Mouse (Mus musculus) stomach, postnatal 0 days (tissue): ENCODE data around the gene Dnmt3a. TPM values are rescaled to one million over a fixed set of nuclear protein-coding genes. Genes with fewer than 3 reads are reported as not detected.
A peak's percentile ranks its signal among the peaks of the same experiment; 100 is the strongest.

Experiments
- ATAC-seq: fragments of 200-750 bp; cut with Nextera tagmentation; 2 replicates; pipeline ENCODE4 v1.8.0; 2017; ENCODE audit not compliant: low FRiP score, low TSS enrichment
- DNase-seq: peaks from one replicate; pipeline ENCODE4 v3.0.0-alpha.2; 2016; ENCODE audit warnings: low spot score
- H3K27ac ChIP-seq: fragments of 300-500 bp; sonication (generic); replicated peaks from 2 replicates; pipeline ENCODE4 v1.5.1; 2014; ENCODE audit warnings: mild to moderate bottlenecking, control low read depth
- H3K27me3 ChIP-seq: fragments of 300-500 bp; sonication (generic); 2 replicates; pipeline ENCODE4 v1.6.1; 2014; ENCODE audit warnings: low read length; ENCODE audit not compliant: control insufficient read depth, insufficient read depth
- H3K36me3 ChIP-seq: fragments of 300-500 bp; sonication (generic); 2 replicates; pipeline ENCODE4 v1.6.1; 2014; ENCODE audit warnings: low read length, mixed read lengths; ENCODE audit not compliant: control insufficient read depth, insufficient read depth
- H3K4me1 ChIP-seq: fragments of 300-500 bp; sonication (generic); replicated peaks from 2 replicates; pipeline ENCODE4 v1.6.1; 2014; ENCODE audit warnings: antibody characterized with exemption; ENCODE audit not compliant: control insufficient read depth, insufficient read depth
- H3K4me2 ChIP-seq: fragments of 300-500 bp; sonication (generic); replicated peaks from 2 replicates; pipeline ENCODE4 v1.6.1; 2014; ENCODE audit warnings: low read depth, mild to moderate bottlenecking, control low read depth, moderate library complexity
- H3K4me3 ChIP-seq: fragments of 300-500 bp; sonication (generic); 2 replicates; pipeline ENCODE4 v1.5.1; 2014; ENCODE audit warnings: low read depth, low read length, control low read depth
- H3K9ac ChIP-seq: fragments of 300-500 bp; sonication (generic); 2 replicates; pipeline ENCODE4 v1.6.1; 2014; ENCODE audit warnings: mild to moderate bottlenecking, low read length, control low read depth, mixed read lengths
- H3K9me3 ChIP-seq: fragments of 300-500 bp; sonication (generic); 2 replicates; pipeline ENCODE4 v1.6.1; 2016; ENCODE audit warnings: low read length; ENCODE audit not compliant: control insufficient read depth
- CTCF ChIP-seq: IDR thresholded peaks from 2 replicates; pipeline ENCODE4 v1.5.1; 2016; ENCODE audit warnings: antibody characterized with exemption, low read depth, mild to moderate bottlenecking, moderate library complexity
- EP300 ChIP-seq: optimal IDR thresholded peaks from 2 replicates; pipeline ENCODE3; 2016; ENCODE audit warnings: antibody characterized with exemption
- WGBS: fragments of 180-500 bp; shearing (Covaris S2); extraction: QIAGEN DNeasy Blood & Tissue Kit; methylation state at CpG from one replicate; pipeline ENCODE4 v1.1.7; 2014; 5-methylcytosine and 5-hydroxymethylcytosine counted together
- polyA plus RNA-seq: library from polyadenylated mRNA; unstranded; fragments of >200 nt; fragmentation: Nextera tagmentation; extraction: Ambion mirVana; gene quantifications from 2 replicates; pipeline ENCODE4 v1.2.1, GENCODE M21; 2015

Dnmt3a gene
- polyA plus RNA-seq, 1 experiment from 2014 or later = 44.0 TPM

- H3K4me2 ChIP-seq = no peak overlapping the region
- H3K27ac ChIP-seq = peak overlapping the region; percentile 63
- H3K4me3 ChIP-seq = no peak overlapping the region
- 26% methylated on average over 17 of the region's 19 CpGs for WGBS
- DNase-seq (no peak), ATAC-seq (peak; percentile 36; the same call in 1 of the 2 replicates)
- H3K9ac ChIP-seq = no peak overlapping the region
- no peaks in the 10 kb centered on the region for H3K9me3 ChIP-seq
- no peaks in the 10 kb centered on the region for H3K27me3 ChIP-seq
- H3K36me3 ChIP-seq = peaks cover 12% of the 10 kb centered on the region
- 0 out of 2 replicates have a peak, but pooled peaks cover 2% of the 10 kb centered on the region for H3K4me1 ChIP-seq
- no peak for TF ChIP-seq EP300
- TF ChIP-seq CTCF = peak; percentile 47
Observed at GRCm38 (mm10) chr12:3870859-3871462, 65.2 kb downstream of the Dnmt3a start.

DNA sequence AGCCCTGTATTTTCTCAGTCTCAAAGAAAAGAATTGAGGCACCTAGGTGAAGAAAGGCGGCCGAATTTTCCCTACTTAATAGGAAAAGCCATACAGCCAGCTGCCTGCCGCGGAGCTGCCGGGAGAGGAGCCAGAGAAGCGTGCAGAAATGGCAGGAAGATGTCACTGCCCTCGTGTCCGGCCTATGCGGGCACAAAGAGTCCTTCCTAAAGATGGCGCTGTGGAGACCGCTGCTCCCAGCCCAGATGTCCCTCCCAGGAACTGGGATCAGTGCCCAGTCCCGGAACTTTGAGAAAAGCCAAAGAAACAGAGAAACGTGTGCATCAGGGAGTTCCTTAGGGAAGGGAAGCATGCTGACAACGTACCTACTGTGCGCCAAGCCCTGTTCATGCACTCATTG lies 65.8 kb downstream of the Dnmt3a start:
- DNase-seq (peak; percentile 65), ATAC-seq (peak; percentile 51)
- 35% methylated on average over 15 of the region's 15 CpGs for WGBS

DNA sequence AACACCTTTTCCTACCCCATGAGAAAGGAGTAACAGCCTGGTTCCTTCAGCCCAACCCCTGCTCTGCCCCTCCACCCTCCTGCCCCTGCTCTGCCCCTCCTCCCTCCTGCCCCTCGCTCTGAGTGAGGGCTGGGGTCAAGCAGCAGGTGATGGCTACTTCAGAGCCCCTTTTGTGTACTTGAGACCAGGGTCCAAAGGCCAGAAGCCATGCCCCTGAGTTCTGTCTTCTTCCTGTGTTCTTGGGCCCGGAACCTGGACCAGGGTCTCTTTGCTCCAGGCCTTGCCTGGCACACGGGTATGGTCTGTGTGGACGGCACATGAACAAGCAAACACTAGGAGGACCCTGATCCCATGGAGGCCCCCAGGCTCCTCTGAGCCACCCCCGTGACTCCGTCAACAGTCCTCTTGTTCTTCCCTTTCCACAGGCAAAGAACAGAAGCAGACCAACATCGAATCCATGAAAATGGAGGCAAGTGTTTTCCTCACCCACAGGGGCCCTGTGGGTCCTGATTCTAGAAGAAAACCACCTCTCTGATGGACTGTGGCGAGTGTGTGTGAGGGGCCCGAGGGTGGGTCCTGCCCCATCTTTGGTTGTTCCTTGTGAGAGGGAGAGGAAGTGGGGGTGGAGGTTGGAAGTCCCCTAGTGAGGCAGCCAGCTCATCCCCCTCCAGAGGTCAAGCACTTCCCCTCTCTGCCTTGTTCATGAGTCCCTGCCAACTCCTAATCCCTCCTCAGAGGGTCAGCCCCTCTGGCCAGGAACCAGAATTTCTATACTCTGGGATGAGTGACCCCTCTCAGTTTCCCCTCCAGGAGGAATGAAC lies 66.8 kb downstream of the Dnmt3a start:
- H3K4me2 ChIP-seq = no peak overlapping the region
- H3K9ac ChIP-seq = no peak overlapping the region
- H3K27ac ChIP-seq = no peak overlapping the region
- no peaks in the 10 kb centered on the region for H3K27me3 ChIP-seq
- H3K4me1 ChIP-seq = 0 out of 2 replicates have a peak, but pooled peaks cover 2% of the 10 kb centered on the region
- DNase-seq (no peak), ATAC-seq (no peak)
- TF ChIP-seq EP300 (no peak), CTCF (no peak)
- H3K4me3 ChIP-seq = no peak overlapping the region
- H3K9me3 ChIP-seq = no peaks in the 10 kb centered on the region
- peaks cover 22% of the 10 kb centered on the region for H3K36me3 ChIP-seq
- 73% methylated on average over 9 of the region's 9 CpGs for WGBS

More for the DNA sequence above, 65.8 kb downstream of the Dnmt3a start:
- no peaks in the 10 kb centered on the region for H3K9me3 ChIP-seq
- peak overlapping the region; percentile 63 for H3K27ac ChIP-seq
- no peak overlapping the region for H3K9ac ChIP-seq
- TF ChIP-seq EP300 = no peak
- peak; percentile 73 for TF ChIP-seq CTCF
- H3K27me3 ChIP-seq = no peaks in the 10 kb centered on the region
- H3K36me3 ChIP-seq = peaks cover 17% of the 10 kb centered on the region
- H3K4me2 ChIP-seq = no peak overlapping the region
- H3K4me3 ChIP-seq = no peak overlapping the region
- 0 out of 2 replicates have a peak, but pooled peaks cover 2% of the 10 kb centered on the region for H3K4me1 ChIP-seq

DNA sequence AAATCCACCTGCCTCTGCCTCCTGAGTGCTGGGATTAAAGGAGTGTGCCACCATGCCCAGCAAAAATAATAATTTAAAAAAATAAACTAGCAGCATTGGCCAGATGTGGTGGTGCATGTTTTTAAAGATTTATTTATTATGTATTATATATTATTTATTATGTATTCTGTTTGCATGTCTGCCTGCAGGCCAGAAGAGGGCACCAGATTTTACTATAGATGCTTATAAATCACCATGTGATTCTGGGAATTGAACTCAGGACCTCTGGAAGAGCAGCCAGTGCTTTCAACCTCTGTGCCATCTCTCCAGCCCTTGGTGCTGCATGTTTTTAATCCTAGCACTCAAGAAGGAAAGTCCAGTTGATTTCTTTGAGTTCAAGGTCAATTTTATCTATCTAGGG lies 69.7 kb downstream of the Dnmt3a start:
- Histone ChIP-seq H3K27me3 (no peaks in the 10 kb centered on the region), H3K36me3 (peaks cover 22% of the 10 kb centered on the region), H3K4me2 (no peak overlapping the region), H3K4me3 (no peak overlapping the region), H3K27ac (no peak overlapping the region), H3K9me3 (no peaks in the 10 kb centered on the region), H3K4me1 (0 out of 2 replicates have a peak, but pooled peaks cover 2% of the 10 kb centered on the region), H3K9ac (no peak overlapping the region)
- ATAC-seq = no peak
- no peak for DNase-seq
- TF ChIP-seq EP300 = no peak
- peak; percentile 44 for TF ChIP-seq CTCF

DNA sequence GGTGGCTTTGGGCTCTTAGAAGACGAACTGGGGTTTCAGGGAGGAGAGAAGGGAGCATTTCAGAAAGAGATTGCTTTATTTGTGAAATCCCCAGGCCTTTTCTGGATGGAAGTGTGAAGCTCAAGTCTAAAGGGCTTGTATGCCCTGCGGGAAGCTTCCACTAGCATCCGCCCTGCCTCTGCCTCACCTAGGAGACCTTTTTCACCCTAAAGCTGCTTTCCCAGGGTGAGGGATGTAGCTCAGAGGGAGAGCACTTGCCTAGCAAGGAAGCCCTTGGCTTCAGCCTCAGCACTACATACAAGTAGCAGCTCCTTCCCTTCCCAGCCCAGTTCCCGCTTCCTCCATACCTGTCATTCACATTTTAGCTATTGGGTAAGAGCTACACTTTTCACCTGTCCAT lies 71.6 kb downstream of the Dnmt3a start:
- no peak overlapping the region for H3K27ac ChIP-seq
- no peaks in the 10 kb centered on the region for H3K4me1 ChIP-seq
- H3K4me2 ChIP-seq = no peak overlapping the region
- H3K9ac ChIP-seq = no peak overlapping the region
- 88% methylated on average over 4 of the region's 4 CpGs for WGBS
- TF ChIP-seq CTCF (no peak), EP300 (no peak)
- H3K36me3 ChIP-seq = peaks cover 26% of the 10 kb centered on the region
- no peak for DNase-seq
- no peak overlapping the region for H3K4me3 ChIP-seq
- no peak for ATAC-seq
- H3K9me3 ChIP-seq = no peaks in the 10 kb centered on the region
- H3K27me3 ChIP-seq = no peaks in the 10 kb centered on the region

DNA sequence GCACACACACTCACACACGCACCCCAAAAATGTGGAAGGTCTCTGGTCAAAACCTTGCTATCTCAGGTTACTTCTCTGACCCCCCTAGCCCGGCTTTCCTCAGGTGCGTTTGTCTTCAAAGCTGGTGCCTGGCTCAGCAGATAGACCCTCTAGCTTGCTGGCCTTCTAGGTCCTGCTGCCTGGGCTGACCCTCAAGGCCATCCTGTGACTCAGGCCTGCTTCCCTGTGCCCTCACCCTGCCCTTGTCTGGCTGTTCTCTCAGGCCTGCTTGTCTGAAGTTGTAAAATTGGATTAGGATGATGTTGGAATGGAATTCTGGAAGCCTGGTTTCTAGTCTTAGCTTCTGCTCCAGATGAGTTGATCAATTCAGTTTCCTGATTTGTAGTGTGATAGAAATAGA lies 75.7 kb downstream of the Dnmt3a start:
- H3K36me3 ChIP-seq = peaks cover 23% of the 10 kb centered on the region; the same call in 1 of the 2 replicates
- no peak overlapping the region for H3K27ac ChIP-seq
- TF ChIP-seq CTCF = no peak
- TF ChIP-seq EP300 = no peak
- no peak overlapping the region for H3K4me3 ChIP-seq
- DNase-seq (no peak), ATAC-seq (no peak)
- H3K27me3 ChIP-seq = no peaks in the 10 kb centered on the region
- 67% methylated on average over 3 of the region's 3 CpGs for WGBS
- H3K4me2 ChIP-seq = no peak overlapping the region
- H3K9me3 ChIP-seq = no peaks in the 10 kb centered on the region
- no peaks in the 10 kb centered on the region for H3K4me1 ChIP-seq
- no peak overlapping the region for H3K9ac ChIP-seq
